Mouse (Mus musculus): ENCODE measurements around the gene Il34. TPM values are rescaled to one million over a fixed set of nuclear protein-coding genes. Genes with fewer than 3 reads are reported as not detected.

The Il34 gene
- 4.9 and 5.3 TPM in 2 replicates for polyA plus RNA-seq (2015; fragmentation: Nextera tagmentation; extraction: Ambion mirVana)

DNA sequence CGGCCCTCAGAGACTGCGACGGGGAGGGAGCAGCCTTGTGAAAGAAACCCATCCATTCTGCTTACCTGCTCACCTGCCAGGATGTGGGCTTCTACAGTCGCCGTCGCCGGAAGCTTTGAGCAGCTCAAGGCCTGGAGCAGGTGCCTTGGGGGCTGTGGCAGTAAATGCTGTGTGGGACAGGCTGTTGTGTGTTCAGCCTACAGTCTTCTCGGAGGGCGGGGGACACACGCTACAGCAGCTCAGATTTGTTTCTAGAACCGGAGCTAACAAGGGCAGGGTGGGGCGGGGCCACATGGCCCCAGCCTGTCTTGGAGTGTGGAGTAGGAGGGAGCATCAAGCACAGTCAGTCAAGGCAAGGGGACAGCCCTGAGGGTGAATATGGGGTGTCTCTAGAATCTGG lies at the start of gene Il34:
Gene Il34 (minus strand): TSS at position 256 of the 400 bp plus-strand sequence.
- Histone ChIP-seq H3K4me3 (replicated peaks) (peak within 1 kb of the TSS; percentile 19; the same call in 1 of the 2 replicates), H3K27me3 (no peaks in the 10 kb centered on the region), H3K4me2 (replicated peaks) (peak within 1 kb of the TSS; percentile 23; the same call in 1 of the 2 replicates), H3K36me3 (peaks cover 16% of the 10 kb centered on the region), H3K27ac (replicated peaks) (no peak within 1 kb of the TSS; the same call in 1 of the 2 replicates), H3K4me1 (peaks cover 38% of the 10 kb centered on the region), H3K9ac (no peak within 1 kb of the TSS), H3K9me3 (replicated peaks) (no peaks in the 10 kb centered on the region)
- ATAC-seq (ENCODE audit: insufficient number of reproducible peaks, low FRiP score, low TSS enrichment, low read depth): no peak
- WGBS: 22% methylated on average over 12 of the region's 12 CpGs

GRCm38 (mm10) chr8:110851186-110851585 lies 45.5 kb upstream of the Il34 start:
- H3K27ac ChIP-seq (replicated peaks): no peak overlapping the region
- H3K27me3 ChIP-seq: no peaks in the 10 kb centered on the region
- no peak for ATAC-seq (ENCODE audit: insufficient number of reproducible peaks, low FRiP score, low TSS enrichment, low read depth)
- peaks cover 63% of the 10 kb centered on the region for H3K36me3 ChIP-seq
- no peak overlapping the region for H3K9ac ChIP-seq
- H3K4me2 ChIP-seq (replicated peaks): no peak overlapping the region
- 92% methylated on average over 10 of the region's 10 CpGs for WGBS
- H3K9me3 ChIP-seq (replicated peaks): no peaks in the 10 kb centered on the region
- H3K4me3 ChIP-seq (replicated peaks): no peak overlapping the region
- peaks cover 9% of the 10 kb centered on the region for H3K4me1 ChIP-seq

GRCm38 (mm10) chr8:110847645-110848495 lies 42.1 kb upstream of the Il34 start:
- 50% methylated on average over 14 of the region's 14 CpGs for WGBS

GRCm38 (mm10) chr8:110847171-110847549 lies 41.4 kb upstream of the Il34 start:
- H3K36me3 ChIP-seq: peaks cover 51% of the 10 kb centered on the region
- no peaks in the 10 kb centered on the region for H3K9me3 ChIP-seq (replicated peaks)
- H3K27me3 ChIP-seq: no peaks in the 10 kb centered on the region
- peaks cover 15% of the 10 kb centered on the region for H3K4me1 ChIP-seq
- peak overlapping the region; percentile 70 for H3K9ac ChIP-seq
- H3K4me3 ChIP-seq (replicated peaks): peak overlapping the region; percentile 69
- peak overlapping the region; percentile 75 for H3K4me2 ChIP-seq (replicated peaks)
- peak overlapping the region; percentile 92 for H3K27ac ChIP-seq (replicated peaks)
- WGBS: 1% methylated on average over 13 of the region's 13 CpGs
- no peak for ATAC-seq (ENCODE audit: insufficient number of reproducible peaks, low FRiP score, low TSS enrichment, low read depth)

More at GRCm38 (mm10) chr8:110847645-110848495, 42.1 kb upstream of the Il34 start:
- Histone ChIP-seq H3K4me2 (replicated peaks) (peak overlapping the region; percentile 75), H3K4me1 (peaks cover 15% of the 10 kb centered on the region), H3K4me3 (replicated peaks) (peak overlapping the region; percentile 69), H3K27me3 (no peaks in the 10 kb centered on the region), H3K27ac (replicated peaks) (no peak overlapping the region), H3K36me3 (peaks cover 51% of the 10 kb centered on the region), H3K9me3 (replicated peaks) (no peaks in the 10 kb centered on the region), H3K9ac (peak overlapping the region; percentile 70)
- no peak for ATAC-seq (ENCODE audit: insufficient number of reproducible peaks, low FRiP score, low TSS enrichment, low read depth)

DNA sequence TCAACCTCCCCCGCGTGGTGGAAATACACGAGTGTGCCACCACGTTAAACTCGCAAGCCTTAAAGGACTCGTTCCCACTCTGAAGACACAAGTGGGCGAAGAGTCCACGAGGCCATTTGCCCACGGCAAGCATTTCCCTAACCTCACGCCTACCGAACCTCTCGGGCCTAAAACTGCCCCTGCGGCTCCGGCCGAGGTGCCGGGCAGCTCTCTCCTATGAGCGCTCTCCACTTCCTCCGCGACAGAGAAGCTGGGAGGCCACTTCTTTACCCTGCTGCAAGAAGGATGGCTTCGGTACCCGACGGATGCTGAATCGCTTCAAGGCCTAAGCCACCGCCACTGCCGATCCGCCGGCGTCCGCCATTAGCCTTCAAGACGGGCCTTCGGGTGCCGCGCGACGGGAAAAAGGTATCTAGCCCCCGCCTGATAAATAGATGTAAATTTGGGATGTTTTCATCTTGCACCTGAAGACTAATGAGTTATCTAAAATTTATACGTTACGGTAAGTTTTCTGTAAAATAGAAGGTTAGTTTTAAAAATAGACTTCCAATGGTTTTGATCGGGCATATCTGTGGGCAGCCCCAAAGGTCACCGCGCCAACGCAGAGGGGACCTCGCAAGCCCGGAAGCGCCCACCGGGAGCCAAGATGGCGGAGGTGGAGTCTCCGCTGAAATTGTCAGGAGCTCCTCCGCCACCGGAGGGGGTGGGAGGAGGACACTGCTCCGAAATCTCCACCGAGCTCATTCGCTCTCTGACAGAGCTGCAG lies 40.9 kb upstream of the Il34 start, which contains the start of the genes Cog4 and Sf3b3:
Gene Cog4 (plus strand): TSS at position 196 of the 766 bp plus-strand sequence.
Gene Sf3b3 (minus strand): TSS at position 383 of the 766 bp plus-strand sequence.
- Histone ChIP-seq H3K27me3 (no peaks in the 10 kb centered on the region), H3K9me3 (replicated peaks) (no peaks in the 10 kb centered on the region), H3K4me1 (peaks cover 15% of the 10 kb centered on the region), H3K4me2 (replicated peaks) (peak within 1 kb of the TSS; percentile 75), H3K4me3 (replicated peaks) (peak within 1 kb of the TSS; percentile 69), H3K27ac (replicated peaks) (peak within 1 kb of the TSS; percentile 92), H3K9ac (peak within 1 kb of the TSS; percentile 70), H3K36me3 (peaks cover 49% of the 10 kb centered on the region)
- peak; percentile 79; the same call in 1 of the 2 replicates for ATAC-seq (ENCODE audit: insufficient number of reproducible peaks, low FRiP score, low TSS enrichment, low read depth)
- WGBS: under 1% methylated on average over 53 of the region's 53 CpGs

DNA sequence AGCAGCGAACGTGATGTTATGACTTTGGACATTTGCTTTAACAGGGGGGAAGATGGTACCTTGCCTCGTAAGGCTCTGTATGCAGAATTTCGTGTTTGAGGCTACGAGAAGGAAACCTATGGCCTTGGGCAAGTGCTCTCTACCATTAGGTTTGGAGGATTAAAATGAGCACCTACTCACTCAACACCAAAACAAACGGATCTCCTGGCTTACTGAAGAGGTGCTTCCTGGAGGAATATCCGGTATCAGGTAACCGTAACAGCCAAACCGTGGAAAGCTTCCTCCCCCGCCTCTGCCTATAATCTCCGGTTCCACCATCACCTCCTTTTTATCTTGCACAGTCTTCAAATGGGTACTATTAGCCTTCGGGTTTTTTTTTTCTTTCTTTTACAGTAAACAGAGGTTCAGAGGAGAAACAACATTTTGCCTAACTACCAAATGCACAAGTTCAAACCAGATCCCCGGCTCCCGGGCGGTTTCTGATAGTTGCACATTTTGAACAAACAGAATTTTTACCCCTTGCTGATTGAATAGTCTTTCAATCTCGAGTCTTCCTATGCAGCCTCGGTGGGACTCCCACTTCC lies 40.2 kb upstream of the Il34 start:
- Histone ChIP-seq H3K27ac (replicated peaks) (peak overlapping the region; percentile 92), H3K9me3 (replicated peaks) (no peaks in the 10 kb centered on the region), H3K4me1 (peaks cover 15% of the 10 kb centered on the region), H3K4me3 (replicated peaks) (peak overlapping the region; percentile 69), H3K27me3 (no peaks in the 10 kb centered on the region), H3K9ac (peak overlapping the region; percentile 60), H3K36me3 (peaks cover 49% of the 10 kb centered on the region), H3K4me2 (replicated peaks) (peak overlapping the region; percentile 75)
- 5% methylated on average over 17 of the region's 17 CpGs for WGBS
- ATAC-seq (ENCODE audit: insufficient number of reproducible peaks, low FRiP score, low TSS enrichment, low read depth): no peak

DNA sequence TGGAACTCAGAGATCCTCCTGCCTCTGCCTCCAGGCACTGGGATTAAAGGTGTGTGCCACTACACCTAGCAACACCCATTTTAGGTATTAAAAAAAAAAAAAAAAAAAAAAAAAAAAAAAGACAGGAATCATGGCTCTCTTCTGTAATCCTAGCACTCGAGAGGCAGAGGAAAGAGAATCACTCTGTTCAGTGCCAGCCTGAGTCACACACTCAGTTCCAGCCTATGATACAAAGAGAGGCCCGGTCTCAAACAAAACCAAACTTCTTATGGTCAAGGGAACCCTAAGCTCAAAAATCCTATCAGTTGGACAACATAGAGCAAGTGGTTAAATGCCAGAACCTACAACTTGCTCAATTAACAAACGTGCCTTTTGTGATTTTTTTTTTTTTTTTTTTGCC lies 39.2 kb upstream of the Il34 start:
- no peaks in the 10 kb centered on the region for H3K9me3 ChIP-seq (replicated peaks)
- peaks cover 49% of the 10 kb centered on the region for H3K36me3 ChIP-seq
- ATAC-seq (ENCODE audit: insufficient number of reproducible peaks, low FRiP score, low TSS enrichment, low read depth): no peak
- H3K4me1 ChIP-seq: peaks cover 15% of the 10 kb centered on the region
- H3K27me3 ChIP-seq: no peaks in the 10 kb centered on the region
- WGBS: 75% methylated on average over 3 of the region's 3 CpGs
- H3K4me3 ChIP-seq (replicated peaks): peak overlapping the region; percentile 69
- no peak overlapping the region for H3K9ac ChIP-seq
- no peak overlapping the region for H3K27ac ChIP-seq (replicated peaks)
- peak overlapping the region; percentile 75 for H3K4me2 ChIP-seq (replicated peaks)

DNA sequence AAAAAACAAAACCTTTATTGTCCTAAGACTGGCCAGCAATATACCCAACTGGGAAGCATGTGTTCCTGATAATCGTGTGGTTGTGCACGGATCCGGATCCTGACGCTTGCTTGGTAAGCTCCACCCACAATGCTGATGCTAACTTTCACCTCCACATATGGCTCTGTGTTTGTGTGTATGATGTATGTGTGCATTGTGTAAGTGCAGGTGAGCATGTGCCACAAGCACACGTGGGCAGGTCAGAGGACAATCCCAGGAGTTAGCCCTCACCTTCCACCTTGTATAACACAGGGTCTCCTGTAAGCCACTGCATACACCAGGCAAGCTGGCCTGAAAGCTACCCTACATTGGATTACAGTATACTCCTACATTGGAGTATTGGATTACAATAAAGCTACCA lies 37.5 kb upstream of the Il34 start:
- Histone ChIP-seq H3K27ac (replicated peaks) (no peak overlapping the region), H3K27me3 (no peaks in the 10 kb centered on the region), H3K4me2 (replicated peaks) (no peak overlapping the region), H3K9me3 (replicated peaks) (no peaks in the 10 kb centered on the region), H3K36me3 (peaks cover 60% of the 10 kb centered on the region), H3K4me3 (replicated peaks) (no peak overlapping the region), H3K9ac (no peak overlapping the region), H3K4me1 (peaks cover 13% of the 10 kb centered on the region)
- 44% methylated on average over 5 of the region's 5 CpGs for WGBS
- ATAC-seq (ENCODE audit: insufficient number of reproducible peaks, low FRiP score, low TSS enrichment, low read depth): no peak

GRCm38 (mm10) chr8:110842012-110842574 lies 36.4 kb upstream of the Il34 start:
- Histone ChIP-seq H3K36me3 (peaks cover 71% of the 10 kb centered on the region), H3K27me3 (no peaks in the 10 kb centered on the region), H3K4me3 (replicated peaks) (no peak overlapping the region), H3K4me1 (peaks cover 6% of the 10 kb centered on the region; the same call in 1 of the 2 replicates), H3K9me3 (replicated peaks) (no peaks in the 10 kb centered on the region), H3K4me2 (replicated peaks) (no peak overlapping the region), H3K27ac (replicated peaks) (no peak overlapping the region), H3K9ac (no peak overlapping the region)
- no peak for ATAC-seq (ENCODE audit: insufficient number of reproducible peaks, low FRiP score, low TSS enrichment, low read depth)
- WGBS: 93% methylated on average over 3 of the region's 3 CpGs

DNA sequence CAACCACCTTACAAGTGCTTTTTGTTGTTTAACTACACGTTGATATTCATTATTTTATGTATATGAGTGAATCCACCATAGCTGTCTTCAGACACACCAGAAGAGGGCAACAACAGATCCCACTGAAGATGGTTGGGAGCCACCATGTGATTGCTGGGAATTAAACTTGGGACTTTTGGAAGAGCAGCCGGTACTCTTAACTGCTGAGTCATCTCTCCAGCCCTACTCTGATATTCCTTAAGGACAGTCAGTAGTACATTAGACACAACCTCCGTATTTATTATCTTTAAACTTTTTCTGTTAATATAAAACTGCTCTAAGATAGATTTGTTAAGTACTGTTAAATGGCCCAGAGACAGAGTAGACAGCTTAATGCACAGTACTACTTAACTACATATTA lies 26.2 kb upstream of the Il34 start:
- 88% methylated on average over 3 of the region's 3 CpGs for WGBS
- no peak overlapping the region for H3K27ac ChIP-seq (replicated peaks)
- H3K9me3 ChIP-seq (replicated peaks): no peaks in the 10 kb centered on the region
- H3K4me1 ChIP-seq: no peaks in the 10 kb centered on the region
- H3K36me3 ChIP-seq: peaks cover 94% of the 10 kb centered on the region
- H3K4me3 ChIP-seq (replicated peaks): no peak overlapping the region
- H3K27me3 ChIP-seq: no peaks in the 10 kb centered on the region
- ATAC-seq (ENCODE audit: insufficient number of reproducible peaks, low FRiP score, low TSS enrichment, low read depth): no peak
- H3K9ac ChIP-seq: no peak overlapping the region
- H3K4me2 ChIP-seq (replicated peaks): no peak overlapping the region

Measured in embryonic facial prominence, embryonic 15.5 days (tissue).